Mouse (Mus musculus): ENCODE results near the gene Mrpl20. TPM values are rescaled to one million over a fixed set of nuclear protein-coding genes. Genes with fewer than 3 reads are reported as not detected.

The Mrpl20 gene
- total RNA-seq, 2 experiments from 2014 or later = 102 to 210 TPM

- no peak for ATAC-seq (replicated peaks; ENCODE audit: poor library complexity)
These were observed 47.2 kb downstream of the Mrpl20 start for GRCm38 (mm10) chr4:155849792-155850451.

- no peak for ATAC-seq (replicated peaks; ENCODE audit: poor library complexity)
These were observed 48.7 kb downstream of the Mrpl20 start for GRCm38 (mm10) chr4:155851368-155851767.

GRCm38 (mm10) chr4:155851951-155852411 is 49.3 kb downstream of the Mrpl20 start:
- no peak for ATAC-seq (replicated peaks; ENCODE audit: poor library complexity)

DNA sequence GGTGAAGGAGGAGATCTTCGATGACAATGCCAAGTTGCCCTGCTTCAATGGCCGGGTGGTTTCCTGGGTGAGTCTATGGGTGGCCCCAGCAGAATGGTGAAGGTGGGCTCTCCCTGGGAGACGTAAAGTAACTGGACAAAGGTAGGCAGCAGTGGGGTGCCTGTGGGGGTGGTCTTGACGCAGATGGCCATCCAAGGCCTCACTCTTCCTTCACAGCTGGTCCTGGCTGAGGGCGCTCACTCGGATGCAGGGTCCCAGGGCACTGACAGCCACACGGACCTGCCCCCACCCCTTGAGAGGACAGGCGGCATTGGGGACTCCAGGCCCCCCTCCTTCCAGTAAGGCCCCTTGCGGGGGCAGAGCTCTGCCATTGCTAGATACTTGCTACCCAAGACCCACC is 50.7 kb downstream of the Mrpl20 start:
- ATAC-seq (replicated peaks; ENCODE audit: poor library complexity) = no peak

GRCm38 (mm10) chr4:155854991-155855390 is 52.3 kb downstream of the Mrpl20 start:
- no peak for ATAC-seq (replicated peaks; ENCODE audit: poor library complexity)

- ATAC-seq (replicated peaks; ENCODE audit: poor library complexity) = no peak
These were observed 53.4 kb downstream of the Mrpl20 start for GRCm38 (mm10) chr4:155856071-155856470.

DNA sequence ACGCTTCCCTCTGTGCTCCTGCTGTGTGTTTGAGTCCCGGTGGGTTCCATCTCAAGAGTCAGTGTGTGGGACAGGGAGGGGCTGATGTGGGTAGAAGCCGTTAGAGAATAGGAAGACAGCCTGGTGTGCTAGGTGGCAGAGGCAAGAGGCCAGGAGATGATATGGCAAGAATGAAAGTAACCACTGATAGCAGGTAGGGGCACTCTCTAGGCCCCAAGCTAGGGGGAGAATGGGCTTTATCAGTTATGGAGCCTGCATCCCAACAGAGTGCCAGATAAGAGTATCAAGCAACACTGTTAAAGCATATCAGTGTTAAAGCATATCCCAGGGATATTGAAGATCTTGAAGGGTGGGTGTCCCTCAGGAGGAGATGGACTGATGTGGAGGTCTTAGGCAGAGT is 54.2 kb downstream of the Mrpl20 start:
- ATAC-seq (replicated peaks; ENCODE audit: poor library complexity) = 0 out of 2 replicates have a peak, but pooled peaks have one; percentile 5

GRCm38 (mm10) chr4:155859318-155859717 is 56.6 kb downstream of the Mrpl20 start:
- peak; percentile 73 for ATAC-seq (replicated peaks; ENCODE audit: poor library complexity)

Other genes with a start within 250 kb of the Mrpl20 start
- 78.5 and 79.7 TPM in 2 replicates for gene Nadk, start 240.5 kb upstream of the Mrpl20 start, total RNA-seq (2015)
- gene Nadk, start 240.5 kb upstream of the Mrpl20 start, total RNA-seq (2017) = 71.3 and 72.4 TPM in 2 replicates
- gene Slc35e2, start 201.5 kb upstream of the Mrpl20 start, total RNA-seq (2015) = 16.8 and 20.2 TPM in 2 replicates
- gene Slc35e2, start 201.5 kb upstream of the Mrpl20 start, total RNA-seq (2017) = 8.9 and 11.0 TPM in 2 replicates
- gene Cdk11b, start 178.0 kb upstream of the Mrpl20 start, total RNA-seq (2015) = 34.5 and 39.3 TPM in 2 replicates
- gene Cdk11b, start 178.0 kb upstream of the Mrpl20 start, total RNA-seq (2017) = 50.7 and 56.0 TPM in 2 replicates
- not detected in 2 replicates for gene Gm10563, start 157.5 kb upstream of the Mrpl20 start, total RNA-seq (2015)
- not detected in 2 replicates for gene Gm10563, start 157.5 kb upstream of the Mrpl20 start, total RNA-seq (2017)
- 0.12 and 0.20 TPM in 2 replicates for gene Mmp23, start 149.5 kb upstream of the Mrpl20 start, total RNA-seq (2015)
- gene Mmp23, start 149.5 kb upstream of the Mrpl20 start, total RNA-seq (2017) = not detected in 2 replicates
- 3.1 and 3.6 TPM in 2 replicates for gene Mib2, start 133.7 kb upstream of the Mrpl20 start, total RNA-seq (2015)
- 19.7 and 24.5 TPM in 2 replicates for gene Mib2, start 133.7 kb upstream of the Mrpl20 start, total RNA-seq (2017)
- 2.2 and 2.4 TPM in 2 replicates for gene Fndc10, start 108.5 kb upstream of the Mrpl20 start, total RNA-seq (2015)
- gene Fndc10, start 108.5 kb upstream of the Mrpl20 start, total RNA-seq (2017) = 1.6 and 2.6 TPM in 2 replicates
- gene Ssu72, start 98.1 kb upstream of the Mrpl20 start, total RNA-seq (2015) = 90.2 and 93.9 TPM in 2 replicates
- 101 and 105 TPM in 2 replicates for gene Ssu72, start 98.1 kb upstream of the Mrpl20 start, total RNA-seq (2017)
- 0.37 and 0.44 TPM in 2 replicates for gene Tmem240, start 68.1 kb upstream of the Mrpl20 start, total RNA-seq (2015)
- 0.04 and 0.57 TPM in 2 replicates for gene Tmem240, start 68.1 kb upstream of the Mrpl20 start, total RNA-seq (2017)
- gene Atad3a, start 41.8 kb upstream of the Mrpl20 start, total RNA-seq (2015) = 57.0 and 58.9 TPM in 2 replicates
- 69.8 and 90.6 TPM in 2 replicates for gene Atad3a, start 41.8 kb upstream of the Mrpl20 start, total RNA-seq (2017)
- 0.22 and 0.37 TPM in 2 replicates for gene Vwa1, start 28.2 kb upstream of the Mrpl20 start, total RNA-seq (2015)
- gene Vwa1, start 28.2 kb upstream of the Mrpl20 start, total RNA-seq (2017) = 0.24 and 0.42 TPM in 2 replicates
- gene Tmem88b, start 17.0 kb upstream of the Mrpl20 start, total RNA-seq (2015) = not detected in 2 replicates
- not detected in 2 replicates for gene Tmem88b, start 17.0 kb upstream of the Mrpl20 start, total RNA-seq (2017)
- gene Ankrd65, start 12.4 kb upstream of the Mrpl20 start, total RNA-seq (2015) = not detected in 2 replicates
- gene Ankrd65, start 12.4 kb upstream of the Mrpl20 start, total RNA-seq (2017) = not detected in 2 replicates
- 54.0 and 63.6 TPM in 2 replicates for gene Ccnl2, start 9.6 kb downstream of the Mrpl20 start, total RNA-seq (2015)
- gene Ccnl2, start 9.6 kb downstream of the Mrpl20 start, total RNA-seq (2017) = 80.8 and 88.0 TPM in 2 replicates
- gene Aurkaip1, start 28.4 kb downstream of the Mrpl20 start, total RNA-seq (2015) = 107 and 111 TPM in 2 replicates
- 128 and 137 TPM in 2 replicates for gene Aurkaip1, start 28.4 kb downstream of the Mrpl20 start, total RNA-seq (2017)
- not detected in 2 replicates for gene Mxra8, start 36.8 kb downstream of the Mrpl20 start, total RNA-seq (2015)
- gene Mxra8, start 36.8 kb downstream of the Mrpl20 start, total RNA-seq (2017) = not detected in 2 replicates
- gene Dvl1, start 44.5 kb downstream of the Mrpl20 start, total RNA-seq (2015) = 9.6 and 9.9 TPM in 2 replicates
- gene Dvl1, start 44.5 kb downstream of the Mrpl20 start, total RNA-seq (2017) = 12.8 and 13.0 TPM in 2 replicates
- gene Tas1r3, start 60.5 kb downstream of the Mrpl20 start, total RNA-seq (2015) = 0.07 and 0.10 TPM in 2 replicates
- 0.17 TPM in 2 replicates for gene Tas1r3, start 60.5 kb downstream of the Mrpl20 start, total RNA-seq (2017)
- 7.6 and 7.8 TPM in 2 replicates for gene Cptp, start 66.6 kb downstream of the Mrpl20 start, total RNA-seq (2015)
- gene Cptp, start 66.6 kb downstream of the Mrpl20 start, total RNA-seq (2017) = 8.8 and 9.2 TPM in 2 replicates
- 26.8 and 47.5 TPM in 2 replicates for gene Ints11, start 66.7 kb downstream of the Mrpl20 start, total RNA-seq (2015)
- gene Ints11, start 66.7 kb downstream of the Mrpl20 start, total RNA-seq (2017) = 28.5 and 35.9 TPM in 2 replicates
- 18.7 and 22.5 TPM in 2 replicates for gene Pusl1, start 88.9 kb downstream of the Mrpl20 start, total RNA-seq (2015)
- gene Pusl1, start 88.9 kb downstream of the Mrpl20 start, total RNA-seq (2017) = 19.3 and 33.7 TPM in 2 replicates
- gene Acap3, start 88.9 kb downstream of the Mrpl20 start, total RNA-seq (2015) = 7.9 and 8.3 TPM in 2 replicates
- gene Acap3, start 88.9 kb downstream of the Mrpl20 start, total RNA-seq (2017) = 6.2 and 6.7 TPM in 2 replicates
- 60.5 and 84.8 TPM in 2 replicates for gene Ube2j2, start 141.0 kb downstream of the Mrpl20 start, total RNA-seq (2015)
- 97.5 and 98.7 TPM in 2 replicates for gene Ube2j2, start 141.0 kb downstream of the Mrpl20 start, total RNA-seq (2017)
- gene C1qtnf12, start 159.4 kb downstream of the Mrpl20 start, total RNA-seq (2015) = 105 and 126 TPM in 2 replicates
- gene C1qtnf12, start 159.4 kb downstream of the Mrpl20 start, total RNA-seq (2017) = 30.6 and 39.6 TPM in 2 replicates
- gene B3galt6, start 189.8 kb downstream of the Mrpl20 start, total RNA-seq (2015) = 10.5 and 10.6 TPM in 2 replicates
- gene B3galt6, start 189.8 kb downstream of the Mrpl20 start, total RNA-seq (2017) = 11.4 and 12.9 TPM in 2 replicates
- gene Sdf4, start 190.0 kb downstream of the Mrpl20 start, total RNA-seq (2015) = 52.6 and 54.4 TPM in 2 replicates
- gene Sdf4, start 190.0 kb downstream of the Mrpl20 start, total RNA-seq (2017) = 188 and 205 TPM in 2 replicates
- gene Tnfrsf4, start 211.0 kb downstream of the Mrpl20 start, total RNA-seq (2015) = 1.6 and 2.0 TPM in 2 replicates
- gene Tnfrsf4, start 211.0 kb downstream of the Mrpl20 start, total RNA-seq (2017) = 0.37 and 0.57 TPM in 2 replicates
- 0.76 and 4.5 TPM in 2 replicates for gene Tnfrsf18, start 223.3 kb downstream of the Mrpl20 start, total RNA-seq (2015)
- gene Tnfrsf18, start 223.3 kb downstream of the Mrpl20 start, total RNA-seq (2017) = 1.9 and 2.0 TPM in 2 replicates